Mouse (Mus musculus) neutrophil, adult 5-6 weeks (primary cell): ENCODE data around the gene Gm42420. TPM values are rescaled to one million over a fixed set of nuclear protein-coding genes. Genes with fewer than 3 reads are reported as not detected.

Experiments
- ATAC-seq: fragments of 151-379, 151-347 bp; 2 replicates; pipeline ENCODE4 v1.8.0; 2017; ENCODE audit warnings: mild to moderate bottlenecking, moderate TSS enrichment; ENCODE audit not compliant: insufficient number of reproducible peaks, poor library complexity, low FRiP score, severe bottlenecking; ENCODE audit errors: extremely low read depth
- total RNA-seq: library from RNA; stranded (forward); fragments of 200-1000 nt; gene quantifications from 2 replicates; pipeline ENCODE4 v1.2.3, GENCODE M21; 2017

Gm42420 gene
- 0.81 TPM in 1 of 2 replicates, not detected in the other for total RNA-seq

DNA sequence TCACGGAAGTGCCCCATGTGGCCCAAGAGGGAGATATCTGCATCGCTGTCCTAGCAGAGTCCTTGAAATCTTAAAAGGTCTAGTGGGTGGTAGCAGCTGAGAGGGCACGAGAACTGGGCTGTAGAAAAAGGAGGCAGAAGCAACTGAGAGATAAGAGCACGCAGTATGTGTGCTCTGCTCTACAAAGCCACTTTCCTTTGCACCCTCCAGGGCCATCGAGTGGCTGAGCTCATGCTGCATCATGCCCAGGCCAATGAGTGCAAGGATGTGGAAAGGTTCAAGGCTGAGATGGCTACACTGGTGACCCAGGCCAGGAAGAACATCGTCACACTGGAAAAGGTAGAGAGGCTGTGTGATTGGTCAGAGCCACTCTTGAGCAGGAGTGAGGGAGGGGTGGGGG is at the start of gene Gm42420:
Gene Gm42420, plus strand, starts transcription at position 237 of the 400 bp plus-strand sequence.
- no peak for ATAC-seq

DNA sequence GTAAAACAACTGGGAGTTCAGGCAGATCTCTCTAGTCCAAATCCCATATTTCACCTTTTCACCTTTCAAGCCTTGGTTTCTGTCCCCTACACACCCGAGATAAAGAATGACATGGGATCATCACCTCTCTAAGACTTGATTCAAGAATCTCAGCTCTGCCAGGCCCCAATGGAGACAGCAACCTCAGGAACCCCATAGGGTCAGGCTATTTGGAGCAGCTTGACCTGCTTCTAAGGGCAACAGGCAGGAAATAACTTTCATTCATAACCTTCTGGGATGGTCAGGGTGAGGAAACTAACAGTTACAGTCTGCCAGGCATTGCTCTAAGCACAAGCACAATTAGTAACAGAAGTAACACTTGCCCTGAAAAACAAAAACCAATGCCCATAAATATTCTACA is 48.9 kb upstream of the Gm42420 start:
- no peak for ATAC-seq

DNA sequence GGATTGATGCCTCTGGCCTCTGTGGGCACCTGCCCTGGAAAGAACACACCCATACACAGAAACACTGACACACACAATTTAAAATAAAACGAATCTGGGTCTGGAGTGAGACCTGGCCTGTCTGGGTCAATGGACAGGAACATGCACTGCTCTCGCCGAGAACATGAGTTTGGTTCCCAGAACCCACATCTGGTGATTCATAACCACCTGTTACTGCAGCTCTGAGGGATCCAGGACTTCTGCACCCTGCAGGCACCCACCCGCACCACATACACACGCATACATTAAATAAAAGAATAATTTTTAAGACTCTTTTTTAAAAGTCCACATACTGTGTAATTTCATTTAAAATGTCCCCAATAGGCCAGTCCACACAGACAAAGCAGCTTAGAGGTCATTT is 48.3 kb upstream of the Gm42420 start:
- ATAC-seq: no peak

DNA sequence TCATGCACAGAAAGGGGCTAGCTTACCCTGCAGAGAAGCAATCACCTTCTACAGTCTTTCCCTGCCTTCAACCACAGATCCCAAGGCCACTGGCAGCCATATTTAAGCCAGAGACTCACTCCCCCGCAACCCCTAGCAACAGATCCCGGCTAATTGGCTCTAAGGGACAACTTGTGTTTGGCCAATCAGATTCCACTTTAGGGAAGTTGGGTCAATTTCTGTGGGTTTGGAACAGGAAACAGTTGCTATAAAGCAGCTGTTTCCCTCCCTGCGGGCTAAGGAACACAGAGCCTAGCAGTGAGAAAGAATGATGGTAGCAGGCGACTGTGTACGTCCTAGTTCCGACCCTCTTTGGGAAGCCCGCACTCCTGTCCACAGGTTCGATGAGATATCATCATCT is 47.3 kb upstream of the Gm42420 start:
- no peak for ATAC-seq

DNA sequence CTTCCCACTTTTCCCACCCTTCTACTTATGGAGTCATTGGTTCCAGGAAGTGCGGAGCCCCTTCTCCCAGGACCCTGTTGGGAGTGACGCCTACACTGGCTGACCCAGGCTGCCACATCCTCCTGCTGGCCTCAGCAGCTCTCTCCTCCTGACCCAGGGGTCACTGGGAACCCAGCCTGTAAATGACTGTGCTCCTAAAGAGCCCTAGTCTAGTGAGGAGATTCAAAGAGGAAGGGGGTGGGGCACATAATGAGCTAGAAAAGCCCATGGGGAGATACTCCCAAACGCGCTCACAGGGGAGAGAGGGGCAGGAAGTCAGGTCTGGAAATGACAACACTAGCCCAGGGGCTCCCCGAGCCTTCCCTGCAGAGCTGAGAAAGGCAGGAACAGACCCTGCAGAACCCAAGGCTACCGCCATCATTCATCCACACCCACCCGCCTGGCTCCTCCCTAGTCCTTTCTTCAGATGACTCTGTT is 45.8 kb upstream of the Gm42420 start:
- ATAC-seq: no peak

DNA sequence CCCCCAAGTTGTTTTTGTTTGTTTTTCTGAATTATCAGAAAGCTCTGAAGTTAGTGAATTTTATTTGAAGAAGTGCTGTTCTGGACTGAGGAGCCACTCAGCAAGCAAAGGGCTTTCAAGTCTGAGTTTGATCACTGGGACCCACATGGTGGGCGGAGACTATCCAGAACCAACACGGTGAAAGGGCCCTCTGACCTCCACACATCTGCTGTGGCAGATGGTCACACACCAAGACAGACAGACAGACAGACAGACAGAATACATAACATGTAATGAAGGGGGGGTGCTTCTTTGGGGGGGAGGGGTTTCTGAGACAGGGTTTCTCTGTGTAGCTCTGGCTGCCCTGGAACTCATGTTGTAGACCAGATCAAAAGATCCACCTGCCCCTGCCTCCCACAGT is 45.0 kb upstream of the Gm42420 start:
- no peak for ATAC-seq

DNA sequence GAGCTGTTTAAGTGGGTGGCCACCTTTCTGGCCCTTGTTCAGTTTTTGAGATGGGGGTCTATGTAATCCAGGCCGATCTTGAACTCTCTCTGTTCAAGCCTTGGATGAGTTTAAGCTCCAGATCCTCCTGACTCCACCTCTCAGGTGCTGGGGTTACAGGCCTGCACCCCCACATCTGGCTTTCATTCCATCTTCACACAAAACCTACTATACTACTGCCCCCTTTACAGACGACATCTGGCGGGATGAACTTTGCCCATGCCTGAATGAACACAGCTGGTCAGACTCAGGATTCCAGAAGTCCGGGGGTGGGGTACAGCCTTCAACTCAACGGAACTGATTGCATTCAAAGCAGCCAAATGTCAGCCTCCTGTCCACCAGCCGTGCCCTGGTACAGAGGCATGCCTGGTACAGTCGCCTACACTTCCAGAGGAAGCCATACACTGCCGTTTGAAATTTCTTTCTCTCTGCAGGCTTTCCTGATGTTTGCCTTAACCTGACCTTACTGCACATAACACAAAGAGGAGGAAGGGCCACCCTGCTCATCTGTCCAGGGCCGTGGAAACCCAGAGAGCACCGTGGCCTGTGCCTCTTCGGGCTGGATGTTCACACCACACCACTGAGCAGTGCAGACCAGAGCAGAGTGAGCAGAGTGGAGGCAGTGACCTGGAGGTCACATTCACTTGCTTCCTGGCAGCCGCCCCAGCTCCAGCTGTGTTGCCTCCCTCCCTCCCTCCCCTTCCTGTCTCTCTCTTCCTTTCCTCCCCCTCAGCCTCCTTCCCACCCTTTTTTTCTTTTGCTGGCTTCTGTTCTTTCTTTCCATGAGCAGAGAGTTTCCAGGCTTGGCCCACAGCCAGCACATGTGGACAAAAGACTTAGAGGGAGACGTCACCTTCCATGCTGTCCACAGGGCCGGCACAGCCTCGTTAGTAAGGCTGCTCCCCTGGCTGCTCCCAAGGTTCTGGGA is 42.6 kb upstream of the Gm42420 start:
- no peak for ATAC-seq

DNA sequence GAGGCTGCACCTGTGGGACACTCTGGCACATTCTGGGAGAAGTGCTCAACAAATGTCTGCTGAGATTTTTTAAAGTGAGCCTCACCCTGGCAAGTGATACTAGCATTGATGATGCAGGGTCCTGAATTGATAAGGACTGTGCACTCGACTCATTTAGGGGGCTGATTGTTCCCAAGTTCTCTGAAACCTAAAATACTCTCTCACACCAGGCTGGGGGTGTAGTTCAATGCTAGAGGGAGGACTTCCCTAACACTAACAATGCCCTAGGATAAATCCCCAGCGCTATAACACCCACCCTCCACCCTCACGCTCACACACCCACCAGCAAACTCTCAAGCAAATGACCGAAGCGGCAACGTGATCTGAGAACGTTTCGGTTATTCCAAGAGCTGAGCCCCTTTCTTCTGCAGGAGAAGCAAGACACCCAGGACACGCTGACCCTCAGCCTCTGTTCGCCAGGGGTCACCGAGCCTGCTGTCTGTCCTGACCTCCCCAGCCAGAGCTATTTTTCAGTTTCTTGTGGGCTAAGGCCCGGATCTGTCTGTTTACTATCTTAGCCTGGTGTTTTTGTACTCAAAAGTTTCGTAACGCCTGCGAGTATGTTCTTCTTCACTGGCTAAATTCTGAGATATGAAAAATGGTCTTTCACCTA is 41.7 kb upstream of the Gm42420 start:
- no peak for ATAC-seq

DNA sequence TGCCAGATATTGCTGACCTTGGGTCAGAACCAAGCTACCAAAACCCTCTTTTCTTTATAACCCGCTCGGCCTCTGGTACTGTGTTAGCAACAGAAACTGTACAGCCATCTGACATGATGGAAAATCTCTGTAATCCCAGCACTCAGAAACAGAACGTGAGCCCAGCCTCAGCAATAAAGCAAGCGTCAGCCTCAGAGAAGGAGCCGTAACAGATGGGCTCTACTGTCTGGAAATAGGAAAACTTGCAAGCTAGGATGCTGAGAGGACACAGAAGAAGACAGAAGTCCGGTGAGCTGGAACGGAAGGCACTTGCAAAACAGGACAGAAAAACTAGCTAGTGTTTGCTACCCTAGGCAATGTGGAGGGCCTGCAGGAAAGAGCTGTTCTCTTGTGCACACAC is 40.1 kb upstream of the Gm42420 start:
- ATAC-seq: no peak

DNA sequence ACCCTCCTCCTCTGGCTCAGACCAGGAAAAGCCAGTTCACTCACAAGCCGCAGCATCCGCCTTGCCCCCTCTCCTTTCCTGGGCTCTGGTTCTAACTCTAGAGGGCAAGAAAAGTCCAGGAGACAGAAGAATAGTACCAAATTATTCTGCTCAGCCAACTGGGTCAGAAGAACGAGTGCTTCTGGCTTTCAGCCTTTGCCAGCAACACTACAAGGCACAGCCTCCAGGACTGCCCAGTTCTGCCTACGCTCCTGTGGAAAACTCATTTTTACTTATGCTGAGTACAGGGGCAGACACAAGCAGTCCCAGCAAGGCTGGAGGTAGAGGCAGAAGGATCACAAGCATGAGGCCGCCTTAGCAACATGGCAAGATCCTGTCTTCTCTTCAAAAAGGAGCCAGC is 37.5 kb upstream of the Gm42420 start:
- ATAC-seq: no peak

DNA sequence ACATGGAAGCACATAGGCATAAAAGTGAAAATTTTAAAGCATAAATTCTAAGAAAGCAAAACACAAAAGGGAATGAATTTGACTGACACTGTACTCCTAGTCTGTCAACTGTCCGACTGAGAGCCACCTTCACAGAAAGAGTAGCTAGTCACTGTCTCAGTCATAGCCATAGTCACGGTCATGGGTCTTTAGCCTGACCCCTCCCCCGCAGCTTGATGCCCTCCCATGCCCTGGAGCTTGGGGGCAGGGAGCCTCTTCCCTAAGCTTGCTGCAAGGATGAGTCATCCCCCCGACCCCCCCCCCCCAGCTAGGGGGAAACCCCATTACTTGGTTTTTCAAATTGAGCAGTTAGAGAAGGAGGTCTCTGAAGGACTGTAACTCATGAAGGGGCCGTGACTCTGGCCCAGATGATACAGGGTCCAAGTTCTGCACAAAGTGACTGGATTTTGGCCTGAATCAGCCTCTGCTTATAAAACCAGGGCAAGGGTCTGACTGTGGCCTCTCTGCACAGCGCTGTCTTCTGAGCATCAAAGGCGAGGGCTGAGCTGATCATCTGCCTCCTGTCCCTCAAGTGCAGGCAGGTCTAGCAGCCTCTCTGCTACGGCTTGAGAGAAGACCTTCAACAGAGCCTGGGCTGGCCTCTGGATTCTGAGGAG is 33.4 kb upstream of the Gm42420 start:
- no peak for ATAC-seq

DNA sequence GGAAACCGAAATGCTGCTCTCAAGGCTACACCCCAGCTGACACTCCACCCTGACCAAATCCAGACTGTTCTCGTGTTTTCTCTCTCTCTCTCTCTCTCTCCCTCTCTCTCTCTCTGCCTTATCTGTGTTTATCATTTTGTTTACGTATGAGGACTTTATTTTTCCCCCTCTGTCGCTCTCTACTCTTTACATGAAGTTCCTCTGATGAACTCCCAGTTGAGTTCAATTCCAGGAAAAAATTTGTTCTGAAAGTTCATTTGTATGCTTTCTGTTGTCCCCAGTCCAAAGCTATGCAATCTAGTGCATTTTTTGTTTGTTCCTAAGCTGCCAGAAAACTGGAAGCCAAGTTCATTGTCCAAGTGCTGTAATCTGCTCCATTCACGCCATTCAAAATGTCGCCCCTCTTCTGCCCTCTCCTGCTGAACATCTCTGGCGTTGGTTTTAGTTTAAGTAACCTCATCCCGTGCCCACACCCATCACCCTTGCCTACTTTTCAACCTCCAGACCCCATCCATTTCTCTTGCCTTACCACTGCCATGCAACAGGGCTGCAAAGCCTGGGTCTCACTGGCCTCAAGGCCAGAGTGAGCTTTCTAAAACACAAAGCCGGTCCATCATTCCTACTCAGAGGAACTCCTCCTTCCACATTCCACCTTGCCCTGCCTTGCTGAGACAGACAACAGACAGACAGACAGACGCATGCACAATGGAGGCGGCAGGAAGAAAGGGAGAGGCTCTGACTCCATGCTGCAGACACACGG is 30.5 kb upstream of the Gm42420 start:
- no peak for ATAC-seq

DNA sequence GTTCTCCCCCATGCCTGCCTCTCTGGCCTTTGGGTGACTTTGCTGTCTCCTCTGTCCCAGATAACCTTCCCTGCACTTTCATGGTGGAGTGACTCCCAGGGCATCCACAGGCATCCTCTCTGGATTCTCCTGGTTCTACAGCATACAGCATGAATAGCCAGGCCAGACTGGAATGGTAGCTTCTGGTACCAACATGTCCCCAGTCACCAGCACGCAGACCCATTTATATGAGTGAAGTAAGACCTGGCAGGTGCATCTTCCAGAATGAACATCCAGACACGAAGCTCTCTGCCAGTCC is 30.0 kb upstream of the Gm42420 start:
- ATAC-seq: no peak

DNA sequence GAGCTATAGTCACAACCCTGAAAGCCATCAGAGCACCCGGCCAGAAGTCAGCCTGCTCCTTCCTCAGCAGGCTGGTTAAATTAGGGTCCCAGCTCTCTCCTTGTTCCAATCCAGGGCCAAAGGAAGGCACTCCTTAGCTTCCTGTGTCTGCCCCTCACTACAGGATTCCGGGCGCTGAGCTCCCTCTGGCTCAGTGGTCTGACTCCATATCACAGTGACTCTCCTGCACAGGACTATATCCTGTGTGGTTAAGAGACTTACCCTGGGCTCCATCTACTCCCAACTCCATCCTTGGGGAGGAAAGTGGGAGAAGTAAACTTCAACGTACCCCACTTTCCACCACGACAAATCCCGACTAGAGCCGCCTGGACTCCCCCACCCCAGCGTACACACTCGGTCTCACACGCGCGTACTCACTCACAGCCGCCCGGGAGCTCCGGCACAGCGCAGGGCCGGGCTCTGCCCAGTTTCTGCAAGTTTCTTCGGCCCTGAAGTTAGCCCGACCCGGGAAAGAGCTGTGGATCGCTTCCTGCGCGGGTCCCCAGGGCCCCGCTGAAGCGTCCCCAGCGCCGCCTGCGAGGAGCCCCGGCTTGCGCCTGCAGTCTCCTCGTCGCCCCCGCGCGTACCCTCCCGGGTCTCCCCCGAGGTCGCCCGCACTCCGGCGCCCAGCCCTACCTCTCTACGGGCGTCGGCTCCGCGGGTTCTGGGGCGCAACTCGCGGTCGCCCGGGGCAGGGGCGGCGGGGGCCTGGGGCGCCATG is 28.5 kb upstream of the Gm42420 start:
- no peak for ATAC-seq

DNA sequence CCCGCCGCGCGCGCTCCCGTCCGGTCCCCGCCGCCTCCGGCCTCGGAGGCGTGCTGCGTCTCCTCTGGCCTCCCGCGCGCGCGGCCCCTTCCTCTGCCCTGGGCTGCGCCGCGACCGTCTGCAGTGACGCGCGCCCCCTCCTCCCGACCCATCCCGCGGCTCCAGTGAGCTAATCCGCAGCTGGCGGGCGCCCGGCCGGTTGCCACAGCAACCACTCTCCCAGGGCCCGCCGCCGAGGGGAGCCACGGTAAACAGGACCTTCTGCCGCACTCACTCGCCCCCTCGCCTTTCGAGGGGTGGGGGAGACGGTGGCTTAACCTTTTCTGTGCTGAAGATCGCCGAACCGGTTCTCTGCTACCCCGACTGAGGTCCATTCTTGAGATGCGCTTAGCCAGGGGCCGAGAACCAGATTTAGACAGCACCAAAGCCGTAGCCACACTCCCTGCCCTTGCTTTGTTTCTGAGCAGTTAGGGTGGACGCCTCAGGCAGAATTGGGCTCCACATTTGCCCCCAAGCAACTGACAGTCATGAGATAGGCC is 27.8 kb upstream of the Gm42420 start, which contains the start of gene Dennd2a:
Gene Dennd2a, minus strand, starts transcription at position 145 of the 539 bp plus-strand sequence.
- ATAC-seq: no peak

DNA sequence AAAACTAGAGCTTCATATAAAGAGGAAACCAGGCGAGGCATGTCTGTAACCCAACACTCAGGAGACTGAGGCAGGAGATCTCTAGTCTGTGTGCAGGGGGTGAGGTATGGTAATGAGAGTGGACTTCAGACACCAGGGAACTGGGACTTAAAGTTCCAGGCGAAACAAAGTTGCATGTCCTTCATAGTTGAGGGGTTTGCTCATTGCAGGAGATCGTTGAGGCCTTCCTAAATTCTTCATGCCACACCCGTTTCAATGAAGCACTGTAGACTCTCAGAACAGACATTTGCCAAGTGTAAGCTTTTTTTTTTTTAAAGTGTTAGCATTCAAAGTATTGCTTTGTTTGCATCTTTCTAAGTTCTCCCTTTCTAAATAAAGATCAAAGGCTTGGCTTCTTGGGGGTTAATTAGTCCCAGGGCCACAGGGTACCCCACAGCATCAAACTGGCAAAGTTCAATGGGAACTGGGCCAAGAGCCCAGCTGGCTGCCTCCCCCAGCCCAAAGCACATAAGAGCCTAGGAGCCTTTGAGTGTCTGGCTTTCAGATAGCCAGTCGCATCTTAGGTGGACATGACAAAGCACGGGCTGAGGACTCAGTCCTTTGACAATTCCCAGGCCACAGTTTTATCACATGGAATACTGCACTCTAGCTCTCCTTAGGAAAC is 26.1 kb upstream of the Gm42420 start:
- ATAC-seq: no peak

DNA sequence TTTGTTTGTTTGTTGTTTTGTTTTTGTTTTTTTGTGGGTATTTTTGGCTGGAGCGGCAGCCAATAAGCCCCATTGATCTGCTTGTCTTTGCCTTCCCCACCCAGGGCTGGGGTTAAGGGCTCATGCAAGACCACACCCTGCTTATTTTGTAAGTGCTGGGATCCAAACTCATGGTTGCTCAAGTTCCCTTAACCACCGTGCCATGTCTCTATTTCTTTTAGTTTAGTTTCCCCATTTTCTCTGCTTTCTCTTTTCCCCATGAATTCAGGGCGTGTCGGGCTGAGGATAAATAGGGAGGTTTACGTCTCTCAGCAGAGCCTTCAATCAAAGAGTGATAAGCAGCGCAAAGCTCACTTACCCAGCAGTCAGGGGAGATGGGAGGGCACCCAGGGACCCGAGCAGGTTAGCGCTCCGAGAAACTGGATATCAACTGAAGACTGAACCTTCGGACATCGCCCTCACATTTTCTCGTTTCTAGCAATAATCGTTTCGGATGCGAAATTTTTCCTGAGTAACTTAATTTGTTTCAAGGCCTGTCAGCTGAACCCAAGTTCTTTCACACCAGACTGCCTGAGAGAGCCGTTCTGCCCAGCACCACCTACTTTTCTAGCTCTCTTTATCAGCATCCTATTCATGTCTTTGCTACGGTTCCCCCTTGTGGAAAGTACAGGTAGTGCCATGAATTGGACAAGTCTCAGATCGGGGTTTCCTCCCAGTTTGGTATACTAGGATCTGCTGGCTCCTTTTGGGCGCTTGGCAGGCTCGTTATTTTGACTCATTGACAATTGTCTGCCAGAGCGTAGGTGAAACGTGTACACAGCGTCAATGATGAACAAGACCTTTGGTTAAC is 23.2 kb upstream of the Gm42420 start:
- peak; percentile 91 for ATAC-seq
